ENCODE assay signal across 19 mouse cellular contexts in the genomic region with DNA sequence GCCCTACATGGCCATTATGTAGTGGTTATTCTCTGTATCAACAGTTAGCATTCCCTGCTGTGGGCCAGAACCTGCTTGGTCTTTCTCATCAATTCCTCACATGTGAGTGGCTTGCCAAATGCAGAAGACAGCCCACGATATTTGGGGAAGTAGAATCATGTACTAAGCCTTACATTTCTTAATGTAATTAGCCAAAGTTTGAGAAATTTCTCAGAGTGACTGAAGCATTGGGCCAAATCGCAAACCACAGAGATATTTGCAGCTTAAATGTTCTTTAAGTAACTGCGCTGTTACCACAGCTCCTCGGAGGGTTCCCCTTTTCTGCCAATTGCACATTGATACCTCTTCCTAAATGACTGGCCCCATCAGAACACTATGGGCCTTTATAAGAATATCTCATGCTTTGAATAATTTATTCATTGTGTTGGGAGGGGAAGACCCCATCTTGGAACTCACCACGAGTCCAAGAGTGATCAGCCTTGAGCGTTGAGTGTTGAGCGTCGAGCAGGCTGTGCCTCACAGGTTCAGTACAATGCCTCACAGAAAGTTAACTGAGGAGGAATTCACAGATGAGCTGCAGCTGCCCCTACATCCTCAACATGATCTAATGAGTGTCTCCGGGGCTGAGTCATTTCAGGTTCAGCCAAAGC.
A peak's percentile ranks its signal among the peaks of the same experiment; 100 is the strongest.
DNase-seq lines count a peak whose midpoint lies in the region; ATAC-seq and TF ChIP-seq lines count a peak whose summit lies in the region.
"Had no signal": no experiment of that assay in that cellular context is flagged by ENCODE, and none has a peak within 500 bp of the region (broad histone marks: within the 10 kb centered on the region; RNA-seq: fewer than 3 reads in every experiment).

No protein-coding gene starts in this region.

- TF ChIP-seq CTCF in lung, postnatal 0 days (IDR thresholded peaks at IDR 0.05): no peak
- no peak for TF ChIP-seq CTCF in CH12.LX (conservative IDR thresholded peaks at IDR 0.05 in 1 of 2, IDR thresholded peaks at IDR 0.05 in 1 of 2; ENCODE audit: low read depth in 2 of 2, low read length in 2 of 2)
- no peak for TF ChIP-seq CTCF in small intestine, adult 2 months (IDR thresholded peaks at IDR 0.05; ENCODE audit: extremely low read depth, insufficient read length, insufficient replicate concordance, low read depth, low read length)

- no peak overlapping the region for H3K9ac ChIP-seq in lung, postnatal 0 days (replicated peaks; ENCODE audit: low read depth)
- H3K9ac ChIP-seq in CH12.LX (ENCODE audit: insufficient read depth, low read depth): no peak overlapping the region
- H3K9ac ChIP-seq: forebrain, embryonic 15.5 days; hindbrain, embryonic 12.5 days; intestine, embryonic 15.5 days; liver, embryonic 13.5 days had no signal

- no peak for TF ChIP-seq EP300 in lung, postnatal 0 days (IDR thresholded peaks at IDR 0.05)
- no peak for TF ChIP-seq EP300 in CH12.LX (IDR thresholded peaks at IDR 0.05; ENCODE audit: low read length)

- H3K4me2 ChIP-seq in lung, postnatal 0 days (replicated peaks; ENCODE audit: low read depth, low read length): no peak overlapping the region
- H3K4me2 ChIP-seq in CH12.LX (ENCODE audit: insufficient read depth, low read depth, poor library complexity, severe bottlenecking): no peak overlapping the region
- H3K4me2 ChIP-seq: forebrain, embryonic 15.5 days; hindbrain, embryonic 12.5 days; intestine, embryonic 15.5 days; liver, embryonic 13.5 days had no signal

- H3K27ac ChIP-seq in lung, postnatal 0 days (ENCODE audit: low read length): no peak overlapping the region
- no peak overlapping the region for H3K27ac ChIP-seq in CH12.LX (ENCODE audit: insufficient read depth, low read depth)
- peak overlapping the region; percentile 40 for H3K27ac ChIP-seq in macrophage
- 0 out of 2 replicates have a peak overlapping the region, but pooled peaks have one; percentile 6 for H3K27ac ChIP-seq in small intestine, adult 2 months (ENCODE audit: insufficient read depth, low read depth, low read length)
- H3K27ac ChIP-seq: forebrain, embryonic 15.5 days; hindbrain, embryonic 12.5 days; intestine, embryonic 15.5 days; kidney, postnatal 0 days; layer of hippocampus, adult 2 months; liver, embryonic 13.5 days had no signal

- H3K79me2 ChIP-seq in CH12.LX (replicated peaks; ENCODE audit: control insufficient read depth, extremely low read depth, insufficient read depth, poor library complexity, severe bottlenecking) (no peaks in the 10 kb centered on the region), macrophage (ENCODE audit: inconsistent target) (no peaks in the 10 kb centered on the region)

- in situ Hi-C loops in CH12.LX (cut with MboI; ENCODE audit: low pct_ligation_motif_present, low pct_unique_long_range_greater_than_20kb, low sequenced_read_pairs): no loop called here

- dilution Hi-C loops in CH12.LX (cut with MboI; ENCODE audit: extremely low pct_ligation_motif_present, extremely low pct_unique_long_range_greater_than_20kb, low sequenced_read_pairs): no loop called here

- H3K4me3 ChIP-seq in lung, postnatal 0 days (ENCODE audit: low read depth, low read length): no peak overlapping the region
- no peak overlapping the region for H3K4me3 ChIP-seq in CH12.LX (replicated peaks in 1 of 3; ENCODE audit: low read depth in 2 of 3, low read length in 2 of 3, poor library complexity in 1 of 3)
- H3K4me3 ChIP-seq in macrophage (ENCODE audit: inconsistent target): no peak overlapping the region
- no peak overlapping the region for H3K4me3 ChIP-seq in small intestine, adult 2 months (ENCODE audit: low read depth, low read length)
- H3K4me3 ChIP-seq: forebrain, embryonic 15.5 days; hindbrain, embryonic 12.5 days; intestine, embryonic 15.5 days; layer of hippocampus, adult 2 months; liver, embryonic 13.5 days had no signal

- TF ChIP-seq RAD21 in CH12.LX (IDR thresholded peaks at IDR 0.05; ENCODE audit: low read depth, low read length): no peak

- 78% methylated on average over 9 of the region's 9 CpGs for WGBS in lung, postnatal 0 days
- WGBS in macrophage (ENCODE audit: missing documents): 18% methylated on average over 9 of the region's 9 CpGs
- 78% methylated on average over 9 of the region's 9 CpGs for WGBS in small intestine, adult 2 months

- no peaks in the 10 kb centered on the region for H3K4me1 ChIP-seq in lung, postnatal 0 days (ENCODE audit: insufficient read depth, low read depth, low read length)
- peaks cover 8 to 33% of the 10 kb centered on the region in 2 experiments; a peak in 3 of 4 replicates for H3K4me1 ChIP-seq in CH12.LX (ENCODE audit: control insufficient read depth in 1 of 2, insufficient read depth in 2 of 2)
- H3K4me1 ChIP-seq in small intestine, adult 2 months (ENCODE audit: control insufficient read depth, insufficient read depth, insufficient read length, low read length): no peaks in the 10 kb centered on the region
- H3K4me1 ChIP-seq: forebrain, embryonic 15.5 days; hindbrain, embryonic 12.5 days; intestine, embryonic 15.5 days had no signal

- peak; percentile 24 for DNase-seq in lung, postnatal 0 days (ENCODE audit: low spot score)
- no peak for DNase-seq in lung, postnatal 10 days
- DNase-seq in CH12.LX (ENCODE audit: extremely low read depth): peak; percentile 86
- no peak for DNase-seq in gastrocnemius, postnatal 25 days
- DNase-seq: adrenal gland, adult 8-10 months; cerebellum, adult 11-12 months; cerebellum, postnatal 25 days; left cerebral cortex, postnatal 4 days; liver, embryonic 13.5 days; thymus, adult 2 months had no signal

- no peaks in the 10 kb centered on the region for H3K36me3 ChIP-seq in lung, postnatal 0 days (ENCODE audit: insufficient read depth, low read length)
- no peaks in the 10 kb centered on the region for H3K36me3 ChIP-seq in CH12.LX (replicated peaks in 1 of 2; ENCODE audit: control insufficient read depth in 1 of 2, insufficient read depth in 1 of 2, low read length in 1 of 2)
- H3K36me3 ChIP-seq in macrophage (ENCODE audit: inconsistent target): no peaks in the 10 kb centered on the region
- no peaks in the 10 kb centered on the region for H3K36me3 ChIP-seq in small intestine, adult 2 months (ENCODE audit: control insufficient read depth, insufficient read depth, low read length)
- H3K36me3 ChIP-seq: forebrain, embryonic 15.5 days; hindbrain, embryonic 12.5 days; intestine, embryonic 15.5 days; liver, embryonic 13.5 days had no signal

- no peaks in the 10 kb centered on the region for H3K9me3 ChIP-seq in lung, postnatal 0 days (ENCODE audit: low read length)
- H3K9me3 ChIP-seq in CH12.LX (replicated peaks; ENCODE audit: low read length): no peaks in the 10 kb centered on the region
- H3K9me3 ChIP-seq: forebrain, embryonic 15.5 days; hindbrain, embryonic 12.5 days; intestine, embryonic 15.5 days; liver, embryonic 13.5 days had no signal

- H3K27me3 ChIP-seq in lung, postnatal 0 days (replicated peaks; ENCODE audit: insufficient read depth, low read length): no peaks in the 10 kb centered on the region
- no peaks in the 10 kb centered on the region for H3K27me3 ChIP-seq in CH12.LX (replicated peaks)
- no peaks in the 10 kb centered on the region for H3K27me3 ChIP-seq in small intestine, adult 2 months (ENCODE audit: control insufficient read depth, insufficient read depth, low read length)
- H3K27me3 ChIP-seq: forebrain, embryonic 15.5 days; hindbrain, embryonic 12.5 days; intestine, embryonic 15.5 days; liver, embryonic 13.5 days had no signal

- TF ChIP-seq POLR2A in CH12.LX (IDR thresholded peaks at IDR 0.05; ENCODE audit: low read depth, low read length): no peak
- no peak for TF ChIP-seq POLR2A in small intestine, adult 2 months (IDR thresholded peaks at IDR 0.05; ENCODE audit: low read depth, low read length)

- no peak for ATAC-seq in lung, postnatal 0 days
- ATAC-seq in activated CD4-positive, CD25-positive, alpha-beta regulatory T cell, adult 4 months: no peak
- ATAC-seq: CD4-positive, CD25-positive, alpha-beta regulatory T cell, adult 4 months; forebrain, embryonic 15.5 days; intestine, embryonic 15.5 days had no signal

TF ChIP-seq in CH12.LX, 34 proteins besides CTCF, POLR2A, EP300 and RAD21 (continues in another document):
- no peak for TF ChIP-seq ZNF384 (IDR thresholded peaks at IDR 0.05; ENCODE audit: low read depth, low read length)
- TF ChIP-seq NELFE (IDR thresholded peaks at IDR 0.05; ENCODE audit: low read depth, low read length): no peak
- no peak; the same call in 1 of the 2 replicates for TF ChIP-seq MAFK (IDR thresholded peaks at IDR 0.05; ENCODE audit: insufficient replicate concordance, low read length)
- TF ChIP-seq CHD1 (IDR thresholded peaks at IDR 0.05; ENCODE audit: low read depth, low read length): no peak
- no peak for TF ChIP-seq TBP (conservative IDR thresholded peaks at IDR 0.05; ENCODE audit: low read depth, low read length)
- TF ChIP-seq GABPA (IDR thresholded peaks at IDR 0.05; ENCODE audit: insufficient replicate concordance, low read depth, low read length): no peak
- no peak for TF ChIP-seq KAT2A (IDR thresholded peaks at IDR 0.05; ENCODE audit: insufficient replicate concordance, low read length)
- TF ChIP-seq PAX5 (IDR thresholded peaks at IDR 0.05; ENCODE audit: low read length): no peak
- TF ChIP-seq TCF12 (IDR thresholded peaks at IDR 0.05; ENCODE audit: low read depth, low read length): no peak
- no peak for TF ChIP-seq UBTF (IDR thresholded peaks at IDR 0.05; ENCODE audit: low read depth, low read length)
- peak; percentile 39; the same call in 1 of the 2 replicates for TF ChIP-seq IRF4 (IDR thresholded peaks at IDR 0.05; ENCODE audit: low read depth, low read length)
- TF ChIP-seq E2F4 (IDR thresholded peaks at IDR 0.05; ENCODE audit: insufficient replicate concordance, low read depth, low read length): no peak
- 0 out of 2 replicates have a peak, but pooled peaks have one; percentile 9 for TF ChIP-seq MEF2A (IDR thresholded peaks at IDR 0.05; ENCODE audit: borderline replicate concordance, low read depth, low read length)
- TF ChIP-seq CHD2 (IDR thresholded peaks at IDR 0.05; ENCODE audit: low read length): no peak
- no peak for TF ChIP-seq RCOR1 (conservative IDR thresholded peaks at IDR 0.05; ENCODE audit: low read depth, low read length)
- TF ChIP-seq MAX (IDR thresholded peaks at IDR 0.05; ENCODE audit: low read length): peak; percentile 48
- no peak for TF ChIP-seq MXI1 (IDR thresholded peaks at IDR 0.05; ENCODE audit: low read depth, low read length)
- TF ChIP-seq SMC3 (IDR thresholded peaks at IDR 0.05; ENCODE audit: low read depth, low read length): no peak
- TF ChIP-seq USF1 (IDR thresholded peaks at IDR 0.05; ENCODE audit: low read depth, low read length): no peak
- TF ChIP-seq POLR2AphosphoS2 (IDR thresholded peaks at IDR 0.05; ENCODE audit: low read depth, low read length): no peak
- TF ChIP-seq BHLHE40 (IDR thresholded peaks at IDR 0.05; ENCODE audit: low read depth, low read length): peak; percentile 20; the same call in 1 of the 2 replicates
- TF ChIP-seq ELF1 (IDR thresholded peaks at IDR 0.05; ENCODE audit: low read depth, low read length): no peak
- TF ChIP-seq ETS1 (conservative IDR thresholded peaks at IDR 0.05; ENCODE audit: low read depth, low read length): 0 out of 2 replicates have a peak, but pooled peaks have one; percentile 28

Comparison
In these comparisons a context has a peak if more than half of its experiments do, and no peak if none do; other contexts are left out.
1. DNase-seq: peak in lung, postnatal 0 days (single experiment) and CH12.LX (single experiment); none in lung, postnatal 10 days (single experiment) and gastrocnemius, postnatal 25 days (single experiment).
2. H3K27ac ChIP-seq: peak in macrophage (single experiment) and small intestine, adult 2 months (single experiment); none in lung, postnatal 0 days (single experiment) and CH12.LX (single experiment).